Mouse (Mus musculus) megakaryocyte progenitor cell, adult 5-6 weeks (primary cell): ENCODE measurements around the gene Atp6v0d1. TPM values are rescaled to one million over a fixed set of nuclear protein-coding genes. Genes with fewer than 3 reads are reported as not detected.

Experiments used
- ATAC-seq: replicated peaks from 2 replicates; pipeline ENCODE4 v1.8.0; 2016; ENCODE audit warnings: mild to moderate bottlenecking, moderate TSS enrichment, inconsistent platforms; ENCODE audit not compliant: poor library complexity
- total RNA-seq, 2 experiments: library from RNA; stranded (forward) in 1 of 2; stranded (reverse) in 1 of 2; fragments of 157-497, 149-512 nt in 1 of 2; fragments of 200-1000 nt in 1 of 2; gene quantifications; 2 replicates each; pipeline versions ENCODE4 v1.2.3 to v1.2.4; 2015 to 2017

Gene Atp6v0d1
- total RNA-seq, 2 experiments from 2014 or later, result 56.6 to 142 TPM

- ATAC-seq, result 0 out of 2 replicates have a peak, but pooled peaks have one; percentile 20
These were observed 55.7 kb downstream of the Atp6v0d1 start for GRCm38 (mm10) chr8:105509997-105510735.

- no peak for ATAC-seq
These were observed 57.1 kb downstream of the Atp6v0d1 start for GRCm38 (mm10) chr8:105508758-105509157.

GRCm38 (mm10) chr8:105506977-105507376 lies 58.9 kb downstream of the Atp6v0d1 start:
- peak; percentile 50; the same call in 1 of the 2 replicates for ATAC-seq

GRCm38 (mm10) chr8:105504617-105505016 lies 61.2 kb downstream of the Atp6v0d1 start:
- no peak for ATAC-seq

- peak; percentile 41 for ATAC-seq
These were observed 66.1 kb downstream of the Atp6v0d1 start for GRCm38 (mm10) chr8:105499787-105500186.

GRCm38 (mm10) chr8:105496439-105497180 lies 69.2 kb downstream of the Atp6v0d1 start, which contains the start of gene Zdhhc1:
Gene Zdhhc1 (minus strand): TSS chr8:105496902.
- peak; percentile 98 for ATAC-seq

- no peak for ATAC-seq
These were observed 70.2 kb downstream of the Atp6v0d1 start for GRCm38 (mm10) chr8:105495350-105496302.

GRCm38 (mm10) chr8:105494566-105494965 lies 71.3 kb downstream of the Atp6v0d1 start:
- no peak for ATAC-seq

GRCm38 (mm10) chr8:105493495-105493894 lies 72.4 kb downstream of the Atp6v0d1 start:
- no peak for ATAC-seq

- ATAC-seq, result no peak
These were observed 76.6 kb downstream of the Atp6v0d1 start for GRCm38 (mm10) chr8:105489281-105489680.

- no peak for ATAC-seq
These were observed 77.8 kb downstream of the Atp6v0d1 start for GRCm38 (mm10) chr8:105488082-105488481.

- peak; percentile 70 for ATAC-seq
These were observed 81.5 kb downstream of the Atp6v0d1 start for GRCm38 (mm10) chr8:105484392-105484791.

GRCm38 (mm10) chr8:105484030-105484368 lies 81.8 kb downstream of the Atp6v0d1 start:
- no peak for ATAC-seq

GRCm38 (mm10) chr8:105483212-105484029 lies 82.4 kb downstream of the Atp6v0d1 start:
- ATAC-seq, result peak; percentile 75

- no peak for ATAC-seq
These were observed 83.7 kb downstream of the Atp6v0d1 start for GRCm38 (mm10) chr8:105482123-105482522.

GRCm38 (mm10) chr8:105481453-105481852 lies 84.4 kb downstream of the Atp6v0d1 start:
- ATAC-seq, result peak; percentile 76

GRCm38 (mm10) chr8:105481013-105481412 lies 84.8 kb downstream of the Atp6v0d1 start:
- no peak for ATAC-seq

- ATAC-seq, result no peak
These were observed 88.1 kb downstream of the Atp6v0d1 start for GRCm38 (mm10) chr8:105477792-105478191.

- peak; percentile 74 for ATAC-seq
These were observed 89.0 kb downstream of the Atp6v0d1 start for GRCm38 (mm10) chr8:105476628-105477413.
